In the genomic region with DNA sequence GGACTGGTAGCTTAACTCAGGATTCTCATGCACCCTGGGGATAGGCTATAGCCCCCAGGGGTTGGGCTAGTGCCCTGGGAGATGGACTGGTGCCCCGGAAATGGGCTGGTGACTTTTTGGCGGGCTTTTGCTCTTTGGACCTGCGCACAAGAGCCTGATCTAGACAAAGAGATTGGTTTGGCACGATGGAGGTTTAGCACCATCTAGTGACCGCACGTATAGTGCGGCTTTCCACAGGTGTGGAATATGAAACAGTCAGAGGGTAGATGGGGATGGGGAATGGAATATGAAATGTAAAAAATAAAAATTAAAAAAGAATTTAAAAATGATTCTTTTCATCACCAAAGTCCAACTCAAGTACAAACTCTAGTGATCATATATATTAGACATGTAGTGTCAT, we compare ENCODE assay signal across 8 mouse cellular contexts.
A peak's percentile ranks its signal among the peaks of the same experiment; 100 is the strongest.
DNase-seq lines count a peak whose midpoint lies in the region; ATAC-seq and TF ChIP-seq lines count a peak whose summit lies in the region.
"Not testable (repeated sequence)": the region's sequence is repeated elsewhere in the genome, so short reads cannot be mapped to it uniquely, and the experiment has no call there.

No protein-coding gene starts in this region.

- H3K27ac ChIP-seq in ES-Bruce4 (ENCODE audit: insufficient read depth, low read length); embryonic facial prominence, embryonic 14.5 days (replicated peaks; ENCODE audit: low read depth, low read length); hindbrain, embryonic 13.5 days; kidney, embryonic 16.5 days (ENCODE audit: low read length); limb, embryonic 11.5 days (replicated peaks; ENCODE audit: low read depth, low read length); midbrain, postnatal 0 days (ENCODE audit: low read depth, low read length); stomach, postnatal 0 days (replicated peaks): not testable (repeated sequence)

- not testable (repeated sequence) for H3K9ac ChIP-seq in ES-Bruce4 (ENCODE audit: low read depth, poor library complexity, severe bottlenecking); embryonic facial prominence, embryonic 14.5 days (ENCODE audit: low read depth, low read length); hindbrain, embryonic 13.5 days; kidney, embryonic 16.5 days (replicated peaks; ENCODE audit: low read length); limb, embryonic 11.5 days (ENCODE audit: low read length); midbrain, postnatal 0 days (replicated peaks; ENCODE audit: low read length, poor library complexity, severe bottlenecking); stomach, postnatal 0 days (ENCODE audit: low read length)

- WGBS in embryonic facial prominence, embryonic 14.5 days, result 27% methylated on average over 7 of the region's 7 CpGs
- WGBS in hindbrain, embryonic 13.5 days, result 32% methylated on average over 7 of the region's 7 CpGs
- WGBS in kidney, embryonic 16.5 days, result 30% methylated on average over 7 of the region's 7 CpGs
- WGBS in limb, embryonic 11.5 days, result 32% methylated on average over 7 of the region's 7 CpGs
- WGBS in midbrain, postnatal 0 days, result 23% methylated on average over 7 of the region's 7 CpGs
- WGBS in stomach, postnatal 0 days, result 29% methylated on average over 7 of the region's 7 CpGs

- DNase-seq in brain, adult 2 months (ENCODE audit: low read depth, low spot score), result peak; percentile 4
- DNase-seq in embryonic facial prominence, embryonic 14.5 days (ENCODE audit: low spot score), result peak; percentile 4
- peak; percentile 58 for DNase-seq in limb, embryonic 11.5 days (ENCODE audit: low spot score)
- DNase-seq in midbrain, postnatal 0 days (ENCODE audit: low spot score), result peak; percentile 60
- DNase-seq in stomach, postnatal 0 days (ENCODE audit: low spot score), result not testable (repeated sequence)

- TF ChIP-seq EP300 in ES-Bruce4 (IDR thresholded peaks at IDR 0.05; ENCODE audit: insufficient read depth, low read depth, low read length); stomach, postnatal 0 days (optimal IDR thresholded peaks at IDR 0.05): not testable (repeated sequence)

- H3K4me1 ChIP-seq in ES-Bruce4 (ENCODE audit: control insufficient read depth, insufficient read depth, low read length); embryonic facial prominence, embryonic 14.5 days (ENCODE audit: control insufficient read depth, insufficient read depth, low read length); hindbrain, embryonic 13.5 days (replicated peaks); kidney, embryonic 16.5 days (ENCODE audit: insufficient read depth, low read length); limb, embryonic 11.5 days (ENCODE audit: control insufficient read depth, insufficient read depth, low read length); midbrain, postnatal 0 days (ENCODE audit: insufficient read depth, low read length); stomach, postnatal 0 days (replicated peaks; ENCODE audit: control insufficient read depth, insufficient read depth): not testable (repeated sequence)

- H3K4me2 ChIP-seq in embryonic facial prominence, embryonic 14.5 days (ENCODE audit: low read depth, low read length); hindbrain, embryonic 13.5 days; kidney, embryonic 16.5 days (replicated peaks; ENCODE audit: low read depth, low read length); limb, embryonic 11.5 days (ENCODE audit: low read depth, severe bottlenecking); midbrain, postnatal 0 days (ENCODE audit: low read depth, low read length, poor library complexity, severe bottlenecking); stomach, postnatal 0 days (replicated peaks; ENCODE audit: low read depth): not testable (repeated sequence)

- not testable (repeated sequence) for TF ChIP-seq POLR2A in ES-Bruce4 (IDR thresholded peaks at IDR 0.05; ENCODE audit: insufficient read depth, low read length)

- H3K36me3 ChIP-seq in ES-Bruce4 (ENCODE audit: control insufficient read depth, insufficient read depth, low read length, poor library complexity, severe bottlenecking); embryonic facial prominence, embryonic 14.5 days (ENCODE audit: control insufficient read depth, insufficient read depth, low read length); hindbrain, embryonic 13.5 days; kidney, embryonic 16.5 days (ENCODE audit: insufficient read depth, low read length); limb, embryonic 11.5 days (ENCODE audit: control insufficient read depth, insufficient read depth, low read length); midbrain, postnatal 0 days (ENCODE audit: insufficient read depth, low read length); stomach, postnatal 0 days (ENCODE audit: control insufficient read depth, insufficient read depth, low read length): not testable (repeated sequence)

- peak; percentile 22 for TF ChIP-seq CTCF in ES-Bruce4 (IDR thresholded peaks at IDR 0.05; ENCODE audit: low read depth, low read length)
- TF ChIP-seq CTCF in midbrain, postnatal 0 days (IDR thresholded peaks at IDR 0.05), result peak; percentile 67
- TF ChIP-seq CTCF in stomach, postnatal 0 days (IDR thresholded peaks at IDR 0.05; ENCODE audit: low read depth), result peak; percentile 46

- H3K9me3 ChIP-seq in ES-Bruce4 (replicated peaks; ENCODE audit: control insufficient read depth, insufficient read depth, low read length, poor library complexity, severe bottlenecking); embryonic facial prominence, embryonic 14.5 days (ENCODE audit: control insufficient read depth, low read length); hindbrain, embryonic 13.5 days; kidney, embryonic 16.5 days (ENCODE audit: low read length); limb, embryonic 11.5 days (ENCODE audit: control insufficient read depth, low read length); midbrain, postnatal 0 days (ENCODE audit: low read length); stomach, postnatal 0 days (ENCODE audit: control insufficient read depth, low read length): not testable (repeated sequence)

- H3K27me3 ChIP-seq in ES-Bruce4 (ENCODE audit: control insufficient read depth, insufficient read depth, low read length, poor library complexity, severe bottlenecking); embryonic facial prominence, embryonic 14.5 days (replicated peaks; ENCODE audit: control insufficient read depth, insufficient read depth, low read length); hindbrain, embryonic 13.5 days; kidney, embryonic 16.5 days (ENCODE audit: insufficient read depth, low read length); limb, embryonic 11.5 days (ENCODE audit: control insufficient read depth, insufficient read depth, low read length); midbrain, postnatal 0 days (ENCODE audit: insufficient read depth, low read length); stomach, postnatal 0 days (ENCODE audit: control insufficient read depth, insufficient read depth, low read length): not testable (repeated sequence)

- not testable (repeated sequence) for H3K4me3 ChIP-seq in ES-Bruce4 (ENCODE audit: low read depth, low read length); embryonic facial prominence, embryonic 14.5 days (ENCODE audit: low read depth, low read length); hindbrain, embryonic 13.5 days; kidney, embryonic 16.5 days (ENCODE audit: low read length); limb, embryonic 11.5 days (ENCODE audit: low read depth, low read length); midbrain, postnatal 0 days (ENCODE audit: low read depth, low read length); stomach, postnatal 0 days (ENCODE audit: low read depth, low read length)

- ATAC-seq in embryonic facial prominence, embryonic 14.5 days (ENCODE audit: low read depth); midbrain, postnatal 0 days (ENCODE audit: low FRiP score); stomach, postnatal 0 days (ENCODE audit: low FRiP score, low TSS enrichment): not testable (repeated sequence)
- peak; percentile 39; the same call in 1 of the 2 replicates for ATAC-seq in hindbrain, embryonic 13.5 days (ENCODE audit: low FRiP score)
- ATAC-seq in kidney, embryonic 16.5 days (ENCODE audit: low FRiP score, low TSS enrichment), result peak; percentile 4; the same call in 1 of the 2 replicates
- ATAC-seq in limb, embryonic 11.5 days (ENCODE audit: insufficient number of reproducible peaks, low FRiP score, low TSS enrichment, low read depth), result 0 out of 2 replicates have a peak, but pooled peaks have one; percentile 68
